Comparison of ENCODE assay signal across 12 mouse cellular contexts in genomic region chr12:8829032-8829660, GRCm38 (mm10).
"Had no signal": no experiment of that assay in that cellular context is flagged by ENCODE, and none has a peak within 500 bp of the region (broad histone marks: within the 10 kb centered on the region; RNA-seq: fewer than 3 reads in every experiment).

No protein-coding gene starts in this region.

- H3K4me2 ChIP-seq: liver, embryonic 12.5 days; midbrain, embryonic 11.5 days; midbrain, embryonic 15.5 days; neural tube, embryonic 13.5 days had no signal

- H3K27me3 ChIP-seq: midbrain, embryonic 15.5 days; neural tube, embryonic 13.5 days had no signal

- DNase-seq: kidney, adult 8-10 months; kidney, postnatal 25 days; retina, postnatal 1 day; right cerebral cortex, postnatal 4 days; thymus, adult 18-20 months; thymus, postnatal 14 days had no signal

- H3K36me3 ChIP-seq: liver, embryonic 12.5 days; midbrain, embryonic 15.5 days; neural tube, embryonic 13.5 days had no signal

- H3K9me3 ChIP-seq: liver, embryonic 12.5 days; midbrain, embryonic 15.5 days; neural tube, embryonic 13.5 days had no signal

- ATAC-seq: liver, embryonic 12.5 days; midbrain, embryonic 15.5 days had no signal

- H3K4me3 ChIP-seq: left cerebral cortex, adult 2 months; liver, embryonic 12.5 days; megakaryocyte, embryonic 14.5 days; midbrain, embryonic 15.5 days; neural tube, embryonic 13.5 days had no signal

- H3K27ac ChIP-seq: left cerebral cortex, adult 2 months; liver, embryonic 12.5 days; midbrain, embryonic 15.5 days; neural tube, embryonic 13.5 days had no signal

- H3K9ac ChIP-seq: liver, embryonic 12.5 days; midbrain, embryonic 15.5 days; neural tube, embryonic 13.5 days had no signal

- H3K4me1 ChIP-seq: liver, embryonic 12.5 days; midbrain, embryonic 15.5 days; neural tube, embryonic 13.5 days had no signal
